Mouse (Mus musculus) gastrocnemius, adult 8-10 months (tissue): Measurements from ENCODE around the gene Afdn. TPM values are rescaled to one million over a fixed set of nuclear protein-coding genes. Genes with fewer than 3 reads are reported as not detected.
"Not testable (repeated sequence)": the region's sequence is repeated elsewhere in the genome, so short reads cannot be mapped to it uniquely, and the experiment has no call there.

Source experiments
- DNase-seq, 2 experiments: peaks; one replicate each; pipeline ENCODE4 v3.0.0; 2022; ENCODE audit warnings: low spot score in 2 of 2
- total RNA-seq, 4 experiments: library from RNA; stranded (reverse); gene quantifications; 2 replicates each; pipeline ENCODE4 v1.2.4; 2022

Gene Afdn
- total RNA-seq, 4 experiments from 2014 or later: 20.0 to 46.7 (median 32.8) TPM

DNA sequence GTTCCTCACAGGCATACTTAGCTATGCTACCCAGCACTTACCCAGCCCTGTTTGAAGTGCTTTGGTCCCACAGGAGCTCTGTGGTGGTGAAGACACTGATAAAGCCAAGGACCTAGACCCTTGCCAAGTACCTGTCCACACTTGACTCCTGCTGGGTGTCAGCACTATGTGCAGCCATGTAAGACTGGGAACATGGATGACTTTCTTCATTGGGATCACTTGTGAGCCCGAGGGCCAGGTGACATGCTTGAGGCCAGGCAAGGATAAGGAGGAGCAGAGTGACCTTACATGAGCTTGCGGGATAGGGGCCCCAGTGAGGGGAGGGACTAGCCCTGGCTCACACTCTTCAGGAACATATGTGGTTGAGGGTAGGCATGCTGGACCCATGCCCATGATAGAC, 178.9 kb downstream of the Afdn start:
- not testable (repeated sequence) for DNase-seq

DNA sequence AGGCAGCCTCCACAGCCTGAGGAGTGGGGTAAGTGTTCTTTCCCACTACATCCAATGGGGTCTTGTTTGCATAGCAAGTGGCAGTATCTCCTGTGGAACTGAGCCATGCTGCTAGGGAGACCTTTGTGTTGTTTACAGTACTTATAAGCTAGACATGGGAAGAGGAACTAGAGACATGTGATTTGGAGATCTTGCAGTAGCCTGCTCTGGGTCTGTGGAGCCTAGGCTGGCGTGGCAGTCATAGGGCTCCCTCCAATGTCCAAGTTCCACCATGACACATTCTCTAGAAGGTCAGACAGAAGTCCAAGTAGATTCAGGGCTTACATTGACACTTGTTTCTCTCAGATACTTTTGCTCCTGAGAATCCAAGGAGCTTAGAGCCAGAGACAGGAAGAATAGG, 180.1 kb downstream of the Afdn start:
- DNase-seq: no peak

DNA sequence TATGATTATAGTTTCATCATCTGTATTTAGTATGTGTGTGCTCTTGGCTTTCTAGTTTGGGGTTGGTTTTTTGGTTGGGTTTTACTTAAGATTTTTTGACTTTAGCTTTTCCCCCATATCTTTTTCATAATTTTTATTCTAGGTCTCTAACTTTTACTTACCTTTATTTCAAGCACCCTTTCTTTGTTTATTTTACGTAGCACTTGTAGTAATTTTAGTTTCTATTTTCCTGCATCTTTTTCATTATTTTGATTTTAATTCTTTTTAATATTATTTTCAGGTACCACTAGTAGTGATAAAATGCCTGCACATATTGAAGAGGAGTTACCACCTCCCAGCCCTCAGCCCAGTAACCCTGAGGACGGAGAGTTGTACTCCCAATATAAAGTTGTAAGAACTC, 187.7 kb downstream of the Afdn start, which contains the start of gene Gm7168:
Gene Gm7168, plus strand, starts transcription at position 301 of the 400 bp plus-strand sequence.
- not testable (repeated sequence) for DNase-seq

- not testable (repeated sequence) for DNase-seq
Measured at GRCm38 (mm10) chr17:13951570-13951969, 191.2 kb downstream of the Afdn start.

Other genes starting within 250 kb of the Afdn start
- 1 to 10 TPM; 1.0 to 2.3 (median 1.6) TPM for gene Tcte2, start 1.3 kb downstream of the Afdn start, total RNA-seq
- gene Gm7168, start 187.8 kb downstream of the Afdn start, total RNA-seq: not detected
- not detected for gene Gm7356, start 243.2 kb downstream of the Afdn start, total RNA-seq